Mouse (Mus musculus): ENCODE data around the gene Tjp2. TPM values are rescaled to one million over a fixed set of nuclear protein-coding genes. Genes with fewer than 3 reads are reported as not detected.
A peak's percentile ranks its signal among the peaks of the same experiment; 100 is the strongest.

The Tjp2 gene
- total and polyA plus RNA-seq, 3 experiments, result 4.1 to 13.1 (median 6.6) TPM

GRCm38 (mm10) chr19:24178086-24178485 lies 46.7 kb downstream of the Tjp2 start:
- no peak for DNase-seq

DNA sequence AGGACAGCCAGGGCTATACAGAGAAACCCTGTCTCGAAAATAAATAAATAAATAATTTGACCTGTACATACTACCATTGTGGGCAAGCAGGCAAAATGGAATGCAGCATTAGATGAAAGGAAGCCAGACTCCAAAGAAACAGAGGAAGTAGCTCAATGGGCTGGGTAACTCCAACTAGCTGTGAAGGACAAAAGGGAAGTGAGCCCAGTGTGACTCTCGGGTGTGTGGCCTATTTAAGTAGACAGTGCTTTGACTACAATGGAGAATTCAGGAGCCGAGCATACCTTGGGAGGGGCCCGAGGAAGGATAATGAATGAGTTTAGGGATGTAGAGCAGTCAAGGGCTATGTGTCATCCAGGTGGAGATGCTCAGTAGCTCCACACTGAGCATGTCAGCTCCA lies 48.1 kb downstream of the Tjp2 start:
- DNase-seq, result no peak

DNA sequence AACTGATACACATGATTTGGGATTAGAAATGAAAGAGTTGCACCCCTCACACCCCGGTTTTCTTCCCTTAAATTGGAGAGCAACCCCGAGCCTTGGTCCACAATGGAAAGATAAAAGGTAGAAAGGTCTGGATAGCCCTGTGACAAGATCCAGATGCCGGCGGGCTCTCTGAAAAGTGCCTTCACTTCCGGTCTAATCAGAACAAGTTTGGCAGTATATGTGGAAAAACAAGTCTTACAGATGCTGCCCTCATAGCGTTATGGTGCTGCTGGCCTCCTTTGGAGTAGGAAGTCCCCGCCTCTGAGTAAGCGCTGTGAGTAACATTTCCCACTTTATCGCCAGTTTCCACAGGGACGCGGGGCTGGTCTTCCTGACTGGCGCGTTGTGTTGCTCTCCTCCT lies 49.9 kb downstream of the Tjp2 start:
- peak; percentile 67 for DNase-seq

DNA sequence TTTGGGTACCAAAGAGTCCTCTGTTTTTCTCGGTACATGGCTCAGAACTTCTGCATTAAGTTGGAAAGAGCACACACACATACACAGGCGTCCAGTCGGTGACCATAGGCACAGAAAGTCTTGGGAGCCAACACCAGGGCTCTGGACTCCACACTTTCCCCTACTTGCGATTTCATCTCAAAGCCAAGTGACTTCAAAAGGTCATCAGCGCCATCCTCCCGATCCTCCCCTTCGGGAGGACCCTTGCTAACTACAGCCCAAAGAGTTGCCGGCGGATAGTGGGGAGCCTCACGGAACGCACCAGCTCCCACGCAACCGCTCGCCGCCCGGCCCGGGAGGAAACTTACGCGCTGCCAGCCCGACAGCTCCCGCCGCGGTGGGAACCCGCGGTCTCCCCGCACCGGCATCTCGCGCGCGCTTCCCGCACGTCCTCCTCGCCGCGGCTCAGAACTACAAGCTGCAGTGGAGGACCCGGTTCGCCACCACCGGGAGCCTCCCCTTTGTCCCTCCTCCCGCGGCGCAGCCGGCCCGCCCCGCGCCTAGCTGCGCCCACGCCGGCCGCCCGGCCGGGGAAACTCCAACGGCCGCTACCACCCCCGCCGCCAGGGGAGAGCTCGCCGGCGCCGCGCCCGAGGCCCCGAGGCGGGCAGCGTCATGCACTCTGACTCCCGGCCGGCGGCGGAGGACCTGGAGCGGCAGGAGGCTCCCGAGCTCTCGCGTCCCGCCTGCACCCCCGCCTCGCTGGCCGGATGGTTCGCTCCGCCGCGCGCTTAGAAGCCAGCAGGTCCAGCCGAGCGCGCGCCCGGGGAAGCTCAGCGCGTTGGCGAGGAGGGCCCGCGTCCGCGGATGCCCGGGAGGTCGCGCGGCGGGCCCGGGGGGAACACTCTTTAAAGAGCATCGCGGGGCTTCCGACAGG lies 51.0 kb downstream of the Tjp2 start:
- DNase-seq, result peak; percentile 99

DNA sequence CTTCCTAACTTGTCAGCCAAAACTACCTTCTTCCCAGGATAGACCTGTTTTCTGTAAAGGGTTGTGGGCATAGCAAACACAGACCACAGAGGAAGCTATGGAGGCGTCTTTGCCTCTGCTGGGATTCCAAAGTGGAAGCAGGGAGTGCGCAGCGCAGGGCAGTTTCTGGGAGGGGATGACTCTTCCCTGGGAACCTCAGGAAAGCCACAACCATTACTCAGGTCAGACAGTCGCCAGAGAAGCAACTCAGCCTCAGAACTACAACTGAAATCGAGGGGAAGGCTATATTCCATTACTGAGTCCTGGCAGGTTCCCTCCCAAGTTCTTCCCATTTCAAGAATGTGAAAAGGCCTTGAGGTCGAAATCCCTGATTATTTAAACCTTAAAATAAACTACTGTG lies 51.8 kb downstream of the Tjp2 start:
- no peak for DNase-seq

DNA sequence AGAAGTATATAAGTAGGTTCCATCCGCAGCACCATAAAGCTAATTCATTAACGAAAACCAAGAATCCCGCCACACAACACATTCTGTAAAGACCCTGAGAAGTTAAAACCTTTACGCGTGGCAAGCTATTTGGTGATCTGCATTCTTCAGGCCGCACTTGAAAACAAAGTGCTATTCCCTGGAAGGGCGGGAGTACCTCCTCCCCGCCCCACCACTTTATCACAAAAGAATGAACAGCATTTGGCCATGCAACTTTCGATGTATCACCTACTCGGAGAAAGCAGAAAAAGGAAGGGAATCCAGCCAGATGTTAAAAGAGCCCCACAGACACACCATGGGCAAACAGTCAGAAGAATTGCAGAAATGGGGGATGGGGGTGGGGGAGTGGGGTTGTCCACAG lies 56.3 kb downstream of the Tjp2 start:
- DNase-seq, result no peak

DNA sequence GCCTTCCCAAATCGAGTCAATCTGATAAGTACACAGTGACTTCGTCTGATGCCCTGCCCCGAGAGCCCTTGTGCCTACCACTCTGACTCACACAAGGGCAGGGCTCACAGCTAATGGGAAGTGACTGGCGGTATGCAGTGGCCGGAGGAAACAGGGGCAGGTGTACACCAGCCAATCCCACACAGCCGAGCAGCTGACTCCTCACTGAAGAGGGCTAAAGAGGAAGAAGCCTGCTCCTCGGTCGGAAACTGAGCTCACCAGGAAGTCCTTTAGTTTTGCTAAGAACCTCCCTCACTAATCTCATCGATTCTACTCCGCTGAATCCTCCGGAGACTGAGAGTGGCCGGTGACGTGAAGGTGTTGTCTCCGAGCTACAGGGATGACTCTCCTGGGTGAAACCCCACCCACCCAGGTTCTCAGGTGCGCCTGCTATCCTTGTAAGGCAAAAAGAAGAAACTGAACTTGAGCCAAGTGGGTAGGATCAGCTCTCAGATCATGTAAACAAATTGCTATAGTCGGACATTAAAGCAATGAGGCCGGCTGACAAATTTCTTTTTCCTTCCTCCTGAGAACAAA lies 58.2 kb downstream of the Tjp2 start:
- DNase-seq, result peak; percentile 84

- no peak for DNase-seq
These were observed 60.9 kb downstream of the Tjp2 start for GRCm38 (mm10) chr19:24163974-24164373.

DNA sequence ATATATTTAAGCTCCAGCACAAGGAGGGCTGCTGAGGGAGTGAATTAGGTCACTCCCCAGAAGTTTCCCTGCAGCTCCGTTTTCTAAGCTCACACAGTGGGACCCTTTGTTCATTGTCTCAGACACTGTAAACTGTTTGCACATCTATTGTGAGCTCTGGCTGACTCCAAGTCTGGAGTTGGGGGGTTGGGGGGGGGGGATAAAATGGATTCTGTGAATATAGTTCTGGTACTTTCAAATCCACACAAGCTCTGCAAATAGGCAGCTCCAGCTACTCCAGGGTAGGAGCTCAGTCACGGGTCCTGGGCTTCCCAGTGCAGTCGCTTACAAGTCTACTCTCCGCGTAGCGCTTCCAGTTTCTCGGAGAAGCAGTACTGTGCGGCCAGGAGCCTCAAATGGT lies 64.4 kb downstream of the Tjp2 start:
- DNase-seq, result no peak

- DNase-seq, result peak; percentile 26
These were observed 65.1 kb downstream of the Tjp2 start for GRCm38 (mm10) chr19:24159751-24160150.

DNA sequence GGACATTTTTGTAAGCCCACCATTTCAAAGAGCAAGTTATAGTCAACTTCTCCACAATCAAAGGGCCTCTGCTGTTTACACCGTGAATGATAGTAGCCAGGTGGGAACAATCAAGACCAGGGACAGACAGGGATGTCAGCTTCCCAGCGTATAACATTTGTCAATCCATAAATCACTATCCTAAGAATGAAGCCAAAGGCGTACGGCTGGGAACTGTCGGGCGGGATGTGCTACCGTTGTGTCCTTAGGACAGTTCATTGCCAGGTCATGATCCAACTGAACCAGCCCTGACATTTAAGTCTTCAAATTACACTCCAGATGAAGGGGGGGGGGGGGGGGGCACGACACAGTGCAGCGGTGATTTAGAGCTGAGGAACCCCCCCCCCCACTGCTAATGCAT lies 65.5 kb downstream of the Tjp2 start:
- DNase-seq, result no peak

DNA sequence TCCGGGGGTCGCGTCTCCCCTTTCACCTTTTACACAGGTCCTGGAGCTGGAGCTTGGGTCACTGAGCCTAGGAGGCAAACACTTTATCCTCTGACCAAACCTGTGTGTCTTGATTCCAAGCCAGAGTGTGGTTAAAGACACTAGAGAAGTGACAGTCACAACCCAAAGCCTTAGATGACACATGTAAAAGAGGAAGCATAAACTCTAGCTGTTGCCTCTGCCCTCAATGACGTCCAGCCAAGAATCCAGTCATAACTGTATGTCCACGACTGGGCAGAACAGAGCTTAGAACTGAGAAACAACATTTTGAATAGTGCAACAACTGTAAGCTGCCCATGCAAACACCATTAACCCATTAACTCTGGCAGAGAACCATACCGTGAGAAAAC lies 68.8 kb downstream of the Tjp2 start:
- no peak for DNase-seq

GRCm38 (mm10) chr19:24155395-24156066 lies 69.3 kb downstream of the Tjp2 start:
- no peak for DNase-seq

DNA sequence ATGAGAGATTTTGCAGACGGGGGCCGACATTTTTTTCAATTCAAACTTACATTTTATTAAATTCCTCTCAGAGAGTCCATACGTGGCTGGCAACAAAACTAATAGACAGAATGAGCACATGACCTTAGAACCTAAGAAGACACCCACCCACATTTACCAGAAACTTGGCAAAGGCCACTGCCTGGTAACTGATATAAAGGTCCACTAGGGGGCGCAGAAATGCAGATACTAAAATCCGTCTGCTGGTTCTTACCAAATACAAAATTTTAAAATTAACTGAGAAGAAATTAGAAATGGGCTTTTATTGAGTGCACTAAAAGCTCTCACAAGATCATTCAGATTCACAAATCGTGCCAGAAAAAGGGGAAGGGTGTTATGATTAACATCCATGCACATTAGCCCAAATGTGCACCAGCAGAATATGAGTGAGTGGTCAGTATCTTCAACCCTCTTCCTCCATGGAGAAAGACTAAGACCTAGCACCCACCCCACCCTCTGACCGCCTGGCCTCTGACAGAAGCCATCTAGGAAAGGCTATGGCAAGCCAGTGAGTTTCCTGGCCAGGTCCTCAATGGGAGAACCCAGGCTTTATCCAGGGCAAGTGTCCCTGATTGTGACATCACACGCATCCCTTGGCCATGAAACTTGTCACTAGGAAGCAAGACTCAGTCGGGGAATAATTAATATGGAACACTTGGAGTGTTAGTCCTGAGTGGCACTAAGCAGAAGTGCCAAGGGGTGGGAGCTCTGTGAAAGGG lies 71.4 kb downstream of the Tjp2 start:
- DNase-seq, result peak; percentile 46

GRCm38 (mm10) chr19:24144009-24144408 lies 80.8 kb downstream of the Tjp2 start:
- DNase-seq, result no peak

- no peak for DNase-seq
These were observed 82.2 kb downstream of the Tjp2 start for GRCm38 (mm10) chr19:24142621-24143061.

DNA sequence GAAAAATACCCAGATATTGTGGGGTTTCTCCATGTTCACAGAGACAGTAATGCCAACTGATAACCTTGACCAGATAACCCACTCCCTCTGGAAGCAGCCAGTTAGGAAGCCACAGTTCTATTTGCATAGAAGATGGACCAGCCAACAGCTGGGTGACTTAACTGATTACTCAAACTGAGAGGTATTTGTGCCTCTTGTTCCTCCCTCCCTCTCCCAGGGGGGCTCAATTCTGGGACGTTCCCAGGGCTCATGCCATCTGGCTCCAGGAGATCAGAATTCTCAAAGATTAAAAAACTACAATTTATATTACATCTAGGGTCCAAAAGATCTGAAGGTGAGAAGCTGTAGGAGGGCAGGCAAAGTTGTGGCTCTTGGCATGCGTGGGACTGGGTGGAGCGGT lies 84.5 kb downstream of the Tjp2 start:
- DNase-seq, result no peak

GRCm38 (mm10) chr19:24137392-24137791 lies 87.4 kb downstream of the Tjp2 start:
- DNase-seq, result no peak

- peak; percentile 22 for DNase-seq
These were observed 89.8 kb downstream of the Tjp2 start for GRCm38 (mm10) chr19:24134991-24135390.

GRCm38 (mm10) chr19:24134144-24134911 lies 90.5 kb downstream of the Tjp2 start:
- DNase-seq, result no peak

DNA sequence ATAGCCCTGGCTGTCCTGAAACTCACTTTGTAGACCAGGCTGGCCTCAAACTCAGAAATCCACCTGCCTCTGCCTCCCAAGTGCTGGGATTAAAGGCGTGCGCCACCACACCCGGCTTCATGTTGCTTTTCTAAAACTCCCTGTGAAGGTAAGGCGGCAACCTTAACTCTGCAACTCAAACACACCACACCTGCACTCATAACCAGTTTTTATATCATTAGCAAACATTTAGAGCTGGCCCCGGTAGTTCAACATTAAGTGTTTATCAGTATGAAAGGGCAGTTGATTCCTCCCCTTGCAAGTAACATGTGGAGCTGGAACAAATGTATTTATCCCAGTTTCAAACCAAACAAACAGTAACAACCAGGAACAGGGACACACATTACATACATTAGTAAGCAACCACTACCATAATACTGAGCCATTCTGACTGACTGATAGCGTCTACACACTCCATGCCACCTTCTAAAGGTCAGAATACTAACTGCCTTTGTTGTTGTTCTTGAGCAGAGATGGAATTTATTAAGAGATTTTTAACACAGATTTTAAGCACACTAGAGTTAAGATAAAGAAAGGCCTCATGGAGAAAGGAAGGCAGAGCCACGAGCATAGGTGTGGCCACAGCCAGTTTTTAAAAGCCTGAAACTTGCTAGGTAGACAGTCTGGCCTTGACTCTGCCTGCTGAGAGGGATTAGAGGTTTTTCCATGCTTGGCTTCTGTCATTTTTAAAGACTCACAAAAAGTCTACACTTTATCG lies 101.1 kb downstream of the Tjp2 start:
- DNase-seq, result no peak

All from adrenal gland, adult 2 months (tissue).